ENCODE assay signal across 13 mouse cellular contexts in genomic region chr8:64674951-64675585, GRCm38 (mm10). TPM values are rescaled to one million over a fixed set of nuclear protein-coding genes. Genes with fewer than 3 reads are reported as not detected.
DNase-seq lines count a peak whose midpoint lies in the region; ATAC-seq and TF ChIP-seq lines count a peak whose summit lies in the region.
"Had no signal": no experiment of that assay in that cellular context is flagged by ENCODE, and none has a peak within 500 bp of the region (broad histone marks: within the 10 kb centered on the region; RNA-seq: fewer than 3 reads in every experiment).

No protein-coding gene starts in this region.

- no peak overlapping the region for H3K4me3 ChIP-seq in left cerebral cortex, adult 2 months
- no peak overlapping the region for H3K4me3 ChIP-seq in embryonic facial prominence, embryonic 13.5 days
- no peak overlapping the region for H3K4me3 ChIP-seq in intestine, embryonic 16.5 days (ENCODE audit: low read length)
- H3K4me3 ChIP-seq: liver, embryonic 13.5 days had no signal

- no peak for ATAC-seq in embryonic facial prominence, embryonic 13.5 days (ENCODE audit: insufficient number of reproducible peaks, insufficient read depth, low FRiP score, low TSS enrichment, low read depth)
- peak; percentile 82 for ATAC-seq in intestine, embryonic 16.5 days
- no peak for ATAC-seq in erythroblast, adult 5-6 weeks (replicated peaks; ENCODE audit: low FRiP score, poor library complexity, severe bottlenecking)
- ATAC-seq: forebrain, embryonic 16.5 days; Patski had no signal

- no peaks in the 10 kb centered on the region for H3K36me3 ChIP-seq in embryonic facial prominence, embryonic 13.5 days
- no peaks in the 10 kb centered on the region for H3K36me3 ChIP-seq in intestine, embryonic 16.5 days (ENCODE audit: control insufficient read depth, insufficient read depth, low read length)
- H3K36me3 ChIP-seq: liver, embryonic 13.5 days had no signal

- intact Hi-C loops in left cerebral cortex, adult 2 months (cut with DNase I): no loop called here

- peak; percentile 21 to 23 for DNase-seq in heart, adult 9 months (ENCODE audit: low spot score in 2 of 2)
- no peak for DNase-seq in heart, adult 8-10 months (ENCODE audit: low spot score)
- DNase-seq in left cerebral cortex, adult 2 months (ENCODE audit: extremely low spot score in 1 of 2, low spot score in 2 of 2): no peak
- DNase-seq in left cerebral cortex, adult 9 months (ENCODE audit: low spot score in 2 of 2): no peak
- no peak for DNase-seq in adrenal gland, postnatal 4 days (ENCODE audit: low spot score in 2 of 2)
- DNase-seq: adrenal gland, adult 2 months; liver, embryonic 13.5 days had no signal

- H3K27me3 ChIP-seq in embryonic facial prominence, embryonic 13.5 days: no peaks in the 10 kb centered on the region
- no peaks in the 10 kb centered on the region for H3K27me3 ChIP-seq in intestine, embryonic 16.5 days (replicated peaks; ENCODE audit: control insufficient read depth, insufficient read depth, low read length)
- H3K27me3 ChIP-seq: liver, embryonic 13.5 days; Patski had no signal

- peak overlapping the region; percentile 66 for H3K27ac ChIP-seq in left cerebral cortex, adult 2 months
- H3K27ac ChIP-seq in embryonic facial prominence, embryonic 13.5 days: 0 out of 2 replicates have a peak overlapping the region, but pooled peaks have one; percentile 33
- H3K27ac ChIP-seq in intestine, embryonic 16.5 days (ENCODE audit: low read length): peak overlapping the region; percentile 59; the same call in 1 of the 2 replicates
- H3K27ac ChIP-seq: liver, embryonic 13.5 days had no signal

- H3K9ac ChIP-seq in embryonic facial prominence, embryonic 13.5 days: no peak overlapping the region
- H3K9ac ChIP-seq in intestine, embryonic 16.5 days (ENCODE audit: low read depth, low read length): no peak overlapping the region
- H3K9ac ChIP-seq: liver, embryonic 13.5 days had no signal

- WGBS in embryonic facial prominence, embryonic 13.5 days: 62% methylated on average over 8 of the region's 8 CpGs
- 44% methylated on average over 8 of the region's 8 CpGs for WGBS in intestine, embryonic 16.5 days

- H3K4me1 ChIP-seq in embryonic facial prominence, embryonic 13.5 days: no peaks in the 10 kb centered on the region
- H3K4me1 ChIP-seq in intestine, embryonic 16.5 days (ENCODE audit: control insufficient read depth, insufficient read depth, low read length): 0 out of 2 replicates have a peak, but pooled peaks cover 3% of the 10 kb centered on the region
- H3K4me1 ChIP-seq: liver, embryonic 13.5 days had no signal

- H3K4me2 ChIP-seq in embryonic facial prominence, embryonic 13.5 days: no peak overlapping the region
- H3K4me2 ChIP-seq in intestine, embryonic 16.5 days (ENCODE audit: low read depth, low read length): no peak overlapping the region
- H3K4me2 ChIP-seq: liver, embryonic 13.5 days had no signal

- no peaks in the 10 kb centered on the region for H3K9me3 ChIP-seq in embryonic facial prominence, embryonic 13.5 days
- no peaks in the 10 kb centered on the region for H3K9me3 ChIP-seq in intestine, embryonic 16.5 days (ENCODE audit: control insufficient read depth, low read length)
- H3K9me3 ChIP-seq: liver, embryonic 13.5 days had no signal

- no peak for TF ChIP-seq CTCF in left cerebral cortex, adult 2 months (IDR thresholded peaks at IDR 0.05)

RNA-seq across cellular contexts. Expression of gene Cpe, which starts 17.8 kb away (rescaled TPM):
- total RNA-seq in heart, adult 8-10 months (2022): 100 to 1,000 TPM; 257 to 289 (median 273) TPM
- 1,000 to 10,000 TPM; 1,948 to 2,026 TPM for total RNA-seq in left cerebral cortex, adult 2 months (2021)
- 233 and 279 TPM in 2 replicates for polyA plus RNA-seq in embryonic facial prominence, embryonic 13.5 days (2015; fragmentation: Nextera tagmentation; extraction: Ambion mirVana)
- polyA plus RNA-seq in intestine, embryonic 16.5 days (2015; fragmentation: Nextera tagmentation; extraction: Ambion mirVana): 149 and 153 TPM in 2 replicates
- not detected in 2 replicates for total RNA-seq in erythroblast, adult 5-6 weeks (2015; ENCODE audit: low replicate concordance)
- total RNA-seq in erythroblast, adult 5-6 weeks (2017; ENCODE audit: low replicate concordance): not detected in 2 replicates
- 100 to 1,000 TPM; 515 to 519 TPM for total RNA-seq in adrenal gland, postnatal 4 days (2021)
- total RNA-seq: megakaryocyte progenitor cell, adult 5-6 weeks had no signal

RNA-seq across cellular contexts. Expression of gene Msmo1, which starts 58.5 kb away (rescaled TPM):
- total RNA-seq in heart, adult 8-10 months (2022): 1 to 10 TPM; 5.1 to 9.7 (median 7.5) TPM
- total RNA-seq in left cerebral cortex, adult 2 months (2021): 10 to 100 TPM; 83.5 to 87.8 TPM
- polyA plus RNA-seq in embryonic facial prominence, embryonic 13.5 days (2015; fragmentation: Nextera tagmentation; extraction: Ambion mirVana): 79.5 and 90.1 TPM in 2 replicates
- 210 and 225 TPM in 2 replicates for polyA plus RNA-seq in intestine, embryonic 16.5 days (2015; fragmentation: Nextera tagmentation; extraction: Ambion mirVana)
- 15.8 and 21.9 TPM in 2 replicates for total RNA-seq in erythroblast, adult 5-6 weeks (2015; ENCODE audit: low replicate concordance)
- 12.1 and 18.7 TPM in 2 replicates for total RNA-seq in erythroblast, adult 5-6 weeks (2017; ENCODE audit: low replicate concordance)
- total RNA-seq in adrenal gland, postnatal 4 days (2021): 10 to 100 TPM; 44.3 to 46.1 TPM

Comparison
In these comparisons a context has a peak if more than half of its experiments do, and no peak if none do; other contexts are left out.
1. DNase-seq: peak in heart, adult 9 months (2 of 2); none in heart, adult 8-10 months (single experiment), left cerebral cortex, adult 2 months (0 of 2), left cerebral cortex, adult 9 months (0 of 2) and adrenal gland, postnatal 4 days (0 of 2).
2. RNA of gene Cpe, which starts 17.8 kb away (total RNA-seq): 1,948 to 2,026 TPM in left cerebral cortex, adult 2 months, 515 to 519 TPM in adrenal gland, postnatal 4 days and 257 to 289 TPM in heart, adult 8-10 months; not detected in erythroblast, adult 5-6 weeks; every median in the first group is over 100 times any median in the second.
3. Peak in every context shown above with its lines, with median percentiles within 50 percentile points of each other: H3K27ac ChIP-seq.